Mouse (Mus musculus) embryonic stem cell, embryonic (primary cell): ENCODE measurements around the gene Uba5.

Experiments
- CTCF ChIA-PET, 4 experiments: fragments of 300-600 bp in 2 of 4; fragments of 350-600 bp in 2 of 4; sonication (Branson Sonifier 250); formaldehyde crosslinking; loops; one replicate each; lab custom pipeline; 2022; ENCODE audit warnings: inconsistent platforms in 2 of 4; lab: Charles Lee
- POLR2A ChIA-PET, 4 experiments: fragments of 300-600 bp in 2 of 4; fragments of 350-600 bp in 2 of 4; sonication (Branson Sonifier 250); formaldehyde crosslinking; loops; one replicate each; lab custom pipeline; 2022; ENCODE audit warnings: antibody characterized with exemption in 4 of 4, inconsistent platforms in 1 of 4; lab: Charles Lee

Gene Uba5

DNA sequence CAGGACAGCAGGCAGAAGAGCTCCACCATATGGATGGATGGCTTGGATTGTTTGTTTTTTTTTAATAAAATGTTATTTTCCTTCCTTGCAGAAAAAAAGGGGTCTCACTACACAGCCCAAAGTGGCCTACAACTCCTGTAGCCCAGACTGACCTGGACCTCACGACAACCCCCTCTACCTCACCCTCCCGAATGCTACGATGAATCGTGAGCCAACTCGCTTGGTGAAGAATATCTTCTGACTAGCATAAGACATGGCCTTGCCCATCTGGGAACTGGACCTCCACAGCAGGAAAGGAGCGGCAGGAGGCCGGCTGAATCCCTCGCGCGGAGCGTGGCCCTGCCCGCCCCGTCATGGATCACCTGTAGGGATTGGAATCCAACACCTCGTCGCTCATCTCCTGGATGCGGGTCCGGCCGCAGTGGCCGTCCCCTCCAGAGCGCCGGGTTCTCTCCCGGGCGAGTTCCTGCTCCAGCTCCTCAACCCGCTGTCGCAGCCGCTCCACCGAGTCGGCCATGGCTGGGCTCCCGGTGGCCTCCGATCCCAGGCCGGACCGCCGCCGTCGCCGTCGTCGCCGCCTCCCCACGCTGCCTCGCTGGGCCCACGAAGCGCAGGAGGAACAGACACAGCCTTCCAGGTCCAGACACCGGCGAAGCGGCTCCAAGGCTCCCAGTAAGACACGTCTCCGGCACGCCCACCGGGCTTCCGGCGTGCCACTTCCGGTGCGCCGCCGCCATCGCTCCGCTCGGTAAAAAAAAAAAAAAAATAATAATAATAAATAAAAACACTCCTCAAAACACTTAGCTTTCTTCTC, at the start of gene Uba5:
Gene Uba5 (minus strand): TSS at position 705 of the 814 bp plus-strand sequence.
- CTCF ChIA-PET: interaction anchor here in 2 of 4 experiments (0.7 to 1.4 kb wide), 2 partner anchors 60 to 114 kb away, joined by 3 read pairs; no protein-coding TSS in a partner anchor
- POLR2A ChIA-PET: interaction anchor here (0.6 to 1.7 kb wide), 9 partner anchors 21 to 77 kb away, joined by 3 to 7 read pairs (median 3); partner anchors contain the start of gene Nphp3 (in 1 of the 4)

DNA sequence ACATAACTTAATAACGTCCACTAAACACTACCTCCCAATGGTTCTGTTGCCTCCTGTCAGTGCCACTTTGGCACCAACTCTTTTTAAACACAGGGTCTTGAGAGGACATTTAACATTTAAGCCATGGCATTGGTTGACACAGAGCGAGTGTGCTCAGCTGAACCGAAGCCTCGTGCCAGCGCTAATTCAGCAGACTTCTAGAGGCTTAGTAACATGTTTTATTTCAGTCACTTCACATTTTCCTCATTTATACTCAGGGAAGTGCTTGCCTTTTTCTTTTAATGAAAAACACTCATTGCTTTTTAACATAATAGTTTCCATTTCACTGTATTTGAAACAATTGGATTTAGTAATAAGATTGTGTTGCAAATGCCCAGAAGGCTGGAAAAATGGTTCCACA, 46.2 kb upstream of the Uba5 start:
- CTCF ChIA-PET: no interaction called here
- POLR2A ChIA-PET: interaction anchor here in 1 of 4 experiments (1.1 kb wide), 2 partner anchors 10 to 21 kb away, joined by 3 read pairs; no protein-coding TSS in a partner anchor

DNA sequence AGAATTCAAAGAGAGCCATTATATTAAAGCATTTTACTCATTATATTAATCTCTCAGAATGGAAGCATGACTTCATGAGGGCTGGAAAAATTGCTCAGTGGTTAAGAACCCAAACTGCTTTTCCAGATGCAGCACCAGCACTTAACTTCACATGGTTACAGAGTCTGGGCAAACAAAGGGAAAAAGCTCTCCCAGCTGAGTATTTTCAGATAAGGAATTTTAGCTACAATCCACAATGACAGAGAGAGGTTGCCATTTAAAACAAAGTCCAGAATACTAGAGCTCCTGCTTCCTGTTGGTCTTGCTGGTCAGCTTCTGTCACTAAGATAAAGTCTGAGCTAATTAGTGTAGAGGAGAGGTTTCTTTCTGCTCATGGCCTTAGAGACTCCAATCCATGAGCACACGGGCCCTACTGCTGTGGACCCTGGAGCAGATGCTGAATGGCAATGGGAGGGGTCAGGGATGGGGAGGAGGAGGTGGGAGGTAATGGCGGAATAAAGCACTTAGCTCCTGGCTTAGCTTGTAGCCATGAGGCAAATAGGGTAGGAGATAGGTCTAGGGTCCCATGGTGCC, 45.7 kb upstream of the Uba5 start:
- CTCF ChIA-PET: no interaction called here
- POLR2A ChIA-PET: interaction anchor here in 1 of 4 experiments (1.1 kb wide), 2 partner anchors 9 to 21 kb away, joined by 3 read pairs; no protein-coding TSS in a partner anchor

DNA sequence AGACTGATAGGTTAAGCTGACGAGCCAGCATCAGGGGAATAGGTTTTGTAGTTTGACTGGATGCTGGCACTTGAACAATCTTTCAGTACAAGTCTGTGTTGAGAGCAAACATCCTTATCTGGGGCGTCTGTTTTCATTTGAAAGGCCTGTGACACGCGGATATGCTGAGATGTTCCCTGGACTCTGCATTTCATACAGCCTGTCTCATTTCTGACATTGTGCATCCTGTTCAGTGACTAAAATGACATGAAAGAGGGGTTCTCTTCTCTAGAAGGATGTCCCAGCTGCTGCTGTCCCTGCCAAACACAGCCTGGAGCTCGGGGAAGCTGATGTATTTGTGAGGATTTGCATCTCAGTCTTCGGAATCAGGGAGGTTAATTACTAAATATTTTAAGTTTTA, 44.5 kb upstream of the Uba5 start:
- CTCF ChIA-PET: interaction anchor here in 1 of 4 experiments (0.6 kb wide), 1 partner anchor 62 kb away, joined by 3 read pairs; no protein-coding TSS in a partner anchor

DNA sequence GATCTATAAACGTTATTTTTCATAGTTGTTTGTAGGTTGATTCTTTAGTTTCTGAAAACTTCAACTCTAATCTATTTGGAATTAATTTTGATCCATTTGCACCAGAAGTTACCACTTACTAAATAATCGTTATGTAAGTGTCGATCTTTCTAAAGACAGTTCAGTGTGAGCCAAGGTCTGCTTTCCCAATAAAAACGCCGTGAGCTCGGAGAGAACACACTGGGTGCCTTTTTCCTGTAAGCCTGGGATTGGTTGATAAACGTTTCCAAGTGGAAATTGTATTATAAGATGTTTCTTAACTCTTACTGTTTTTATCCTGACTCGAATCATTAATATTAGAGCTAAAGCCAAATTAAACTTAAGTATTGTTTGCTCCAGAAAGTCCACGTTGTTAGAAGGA, 44.0 kb upstream of the Uba5 start:
- CTCF ChIA-PET: interaction anchor here in 1 of 4 experiments (0.6 kb wide), 1 partner anchor 62 kb away, joined by 3 read pairs; no protein-coding TSS in a partner anchor
- POLR2A ChIA-PET: interaction anchor here in 1 of 4 experiments (0.6 kb wide), 1 partner anchor 198 kb away, joined by 3 read pairs; no protein-coding TSS in a partner anchor

More for the DNA sequence above, 44.5 kb upstream of the Uba5 start:
- POLR2A ChIA-PET: interaction anchor here in 1 of 4 experiments (0.5 kb wide), 1 partner anchor 39 kb away, joined by 3 read pairs; no protein-coding TSS in a partner anchor

DNA sequence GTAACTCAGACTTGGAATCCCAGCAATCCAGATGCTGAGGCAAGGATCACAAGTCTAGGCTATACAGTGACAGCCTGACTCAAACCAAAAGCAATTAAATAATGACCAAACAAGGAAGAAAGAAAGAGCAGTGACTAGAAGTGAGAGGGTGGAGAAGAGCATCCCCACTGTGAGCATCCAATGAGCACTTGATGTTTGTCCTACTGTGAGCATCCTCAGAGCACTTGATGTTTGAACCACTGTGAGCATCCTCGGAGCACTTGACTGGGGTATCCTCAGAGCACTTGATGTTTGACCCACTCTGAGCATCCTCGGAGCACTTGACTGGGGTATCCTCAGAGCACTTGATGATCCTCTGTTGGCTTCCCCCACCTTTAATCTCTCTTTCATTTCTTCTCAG, 42.1 kb upstream of the Uba5 start:
- ChIA-PET POLR2A (interaction anchor here in 2 of 4 experiments (0.7 to 11.1 kb wide), 3 partner anchors 14 to 19 kb away, joined by 3 to 53 read pairs (median 3); no protein-coding TSS in a partner anchor), CTCF (no interaction called here)

DNA sequence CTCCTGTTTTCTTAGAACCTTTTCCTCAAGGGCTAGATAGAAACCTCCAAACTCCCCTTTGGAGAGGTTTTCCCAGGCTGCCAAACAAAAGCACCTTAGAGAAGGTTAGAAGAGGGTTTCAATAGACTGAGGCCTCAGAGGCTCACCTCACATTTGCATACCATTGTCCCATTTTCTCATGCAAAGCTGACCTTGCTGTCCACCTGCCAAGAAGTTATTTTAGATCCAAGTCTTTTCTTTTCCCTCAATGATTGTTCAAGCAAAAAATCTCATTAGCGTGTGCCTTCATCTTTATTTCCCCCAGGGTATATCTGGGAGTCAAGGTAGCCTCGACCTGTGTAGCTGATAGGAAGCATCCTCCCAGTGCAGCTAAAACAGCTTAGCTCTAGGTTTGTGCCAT, 40.0 kb upstream of the Uba5 start:
- POLR2A ChIA-PET: interaction anchor here in 3 of 4 experiments (0.6 to 11.1 kb wide), 11 partner anchors 15 to 599 kb away, joined by 3 to 53 read pairs (median 4); no protein-coding TSS in a partner anchor
- CTCF ChIA-PET: interaction anchor here in 3 of 4 experiments (0.5 to 0.7 kb wide), 4 partner anchors 18 to 106 kb away, joined by 3 to 4 read pairs (median 4); no protein-coding TSS in a partner anchor

DNA sequence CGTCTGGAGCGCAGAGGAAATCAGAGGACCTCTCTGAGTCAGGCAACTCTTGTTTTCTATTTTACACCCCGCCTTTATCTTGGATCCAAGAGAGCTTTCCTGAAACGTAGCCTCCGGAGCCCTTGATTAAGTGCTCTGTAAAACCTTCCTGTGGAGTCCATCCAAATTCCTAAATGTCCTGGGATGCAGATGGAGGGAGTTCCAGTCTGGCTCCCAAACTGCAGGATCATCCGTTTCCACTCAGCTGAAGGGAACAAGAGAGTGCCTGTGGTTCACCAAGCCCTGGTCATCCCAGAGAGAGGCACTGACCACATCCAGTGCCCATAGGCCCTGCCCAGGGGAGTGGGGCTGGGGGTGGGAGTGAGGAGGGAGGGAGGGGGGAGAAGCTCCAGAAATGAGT, 39.4 kb upstream of the Uba5 start:
- ChIA-PET POLR2A (interaction anchor here in 3 of 4 experiments (0.6 to 11.1 kb wide), 7 partner anchors 14 to 350 kb away, joined by 3 to 53 read pairs (median 6); no protein-coding TSS in a partner anchor), CTCF (interaction anchor here in 1 of 4 experiments (1.1 kb wide), 1 partner anchor 68 kb away, joined by 3 read pairs; no protein-coding TSS in a partner anchor)

DNA sequence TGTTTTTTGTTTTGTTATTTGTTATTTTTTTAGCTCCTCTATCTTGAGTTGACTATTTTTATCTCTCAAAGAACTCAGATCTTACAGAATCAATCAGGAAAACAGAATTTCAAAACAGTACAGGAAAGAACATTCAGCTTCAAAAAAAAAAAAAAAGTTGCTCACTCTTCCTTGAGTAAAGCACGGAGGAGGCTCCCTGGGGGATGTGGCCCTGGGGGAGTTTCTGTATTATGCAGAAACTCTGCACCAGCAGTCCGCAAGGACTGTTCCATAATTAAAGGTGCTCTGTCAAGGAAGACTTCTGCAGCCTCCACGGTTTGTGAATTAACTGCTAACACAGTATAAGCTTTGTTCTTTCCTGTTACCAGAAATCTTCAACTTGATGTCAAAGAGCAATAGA, 38.5 kb upstream of the Uba5 start:
- ChIA-PET CTCF (interaction anchor here in 2 of 4 experiments (0.6 to 1.1 kb wide), 2 partner anchors 39 to 67 kb away, joined by 3 read pairs; no protein-coding TSS in a partner anchor), POLR2A (interaction anchor here in 3 of 4 experiments (0.7 to 11.1 kb wide), 5 partner anchors 12 to 25 kb away, joined by 3 to 53 read pairs (median 7); no protein-coding TSS in a partner anchor)

DNA sequence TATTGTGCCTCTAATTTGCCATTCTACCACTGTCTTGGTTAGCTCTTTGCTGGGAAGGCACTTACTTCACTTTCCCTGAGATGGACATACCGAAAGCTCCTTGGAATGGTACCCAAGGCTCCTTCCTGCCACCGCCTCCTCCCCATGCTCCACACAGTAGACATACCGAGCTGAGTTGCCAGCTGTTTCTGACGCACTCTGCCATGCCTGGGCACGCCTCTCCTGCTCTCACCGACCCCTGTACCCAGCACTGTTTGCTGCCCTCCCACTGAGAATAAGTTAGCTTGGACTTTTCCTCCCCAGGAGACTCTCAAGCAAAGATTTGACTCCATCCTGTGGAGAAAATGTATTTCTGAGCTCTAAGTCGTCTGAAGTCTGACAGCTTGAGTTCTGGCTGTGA, 37.9 kb upstream of the Uba5 start:
- ChIA-PET CTCF (interaction anchor here in 1 of 4 experiments (0.5 to 0.6 kb wide), 2 partner anchors 39 to 76 kb away, joined by 3 read pairs; no protein-coding TSS in a partner anchor), POLR2A (interaction anchor here (0.5 to 11.1 kb wide), 5 partner anchors 11 to 177 kb away, joined by 3 to 53 read pairs (median 3); no protein-coding TSS in a partner anchor)

DNA sequence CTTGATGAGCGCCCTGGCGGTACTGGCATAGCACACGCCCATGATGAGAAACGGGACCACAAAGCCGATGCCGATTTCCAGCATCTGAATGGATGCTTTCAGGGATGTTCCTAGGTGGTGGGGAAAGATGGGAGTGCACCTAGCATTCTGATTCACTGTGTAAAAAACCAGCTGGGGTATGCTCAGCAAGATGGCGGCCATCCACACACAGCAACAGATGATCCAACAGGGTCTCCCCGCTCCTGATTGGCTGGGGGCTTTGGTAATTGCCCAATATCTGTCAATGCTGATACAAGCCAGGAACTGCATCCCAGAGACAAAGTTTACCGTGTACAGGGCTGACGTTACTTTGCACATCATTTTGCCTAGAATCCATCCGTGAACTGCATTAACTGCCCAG, 36.1 kb upstream of the Uba5 start:
- ChIA-PET CTCF (interaction anchor here in 2 of 4 experiments (0.6 to 2.3 kb wide), 4 partner anchors 23 to 1729 kb away, joined by 3 to 6 read pairs (median 4); no protein-coding TSS in a partner anchor), POLR2A (interaction anchor here in 3 of 4 experiments (0.5 to 11.1 kb wide), 10 partner anchors 10 to 42 kb away, joined by 3 to 53 read pairs (median 4); no protein-coding TSS in a partner anchor)

DNA sequence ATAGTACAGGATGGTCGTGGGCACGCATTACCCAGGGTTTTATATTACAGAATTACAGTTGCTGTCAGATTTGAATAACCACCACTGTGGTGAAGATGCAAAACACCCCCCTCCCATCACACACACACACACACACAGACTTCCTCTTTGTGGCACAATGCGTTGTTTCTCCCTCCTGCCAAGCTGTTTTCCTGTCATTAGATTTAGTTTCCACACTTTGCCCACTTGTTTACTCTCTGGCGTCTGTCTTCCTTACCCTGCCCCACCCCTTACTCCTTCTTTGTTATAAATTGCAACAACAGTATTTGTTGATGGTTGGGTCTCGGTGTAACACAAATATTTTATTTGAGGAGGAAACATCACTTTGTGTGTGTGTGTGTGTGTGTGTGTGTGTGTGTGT, 35.3 kb upstream of the Uba5 start:
- ChIA-PET POLR2A (interaction anchor here in 2 of 4 experiments (1.7 to 11.1 kb wide), 3 partner anchors 10 to 43 kb away, joined by 4 to 53 read pairs (median 8); no protein-coding TSS in a partner anchor), CTCF (interaction anchor here in 1 of 4 experiments (2.3 kb wide), 1 partner anchor 24 kb away, joined by 6 read pairs; no protein-coding TSS in a partner anchor)

DNA sequence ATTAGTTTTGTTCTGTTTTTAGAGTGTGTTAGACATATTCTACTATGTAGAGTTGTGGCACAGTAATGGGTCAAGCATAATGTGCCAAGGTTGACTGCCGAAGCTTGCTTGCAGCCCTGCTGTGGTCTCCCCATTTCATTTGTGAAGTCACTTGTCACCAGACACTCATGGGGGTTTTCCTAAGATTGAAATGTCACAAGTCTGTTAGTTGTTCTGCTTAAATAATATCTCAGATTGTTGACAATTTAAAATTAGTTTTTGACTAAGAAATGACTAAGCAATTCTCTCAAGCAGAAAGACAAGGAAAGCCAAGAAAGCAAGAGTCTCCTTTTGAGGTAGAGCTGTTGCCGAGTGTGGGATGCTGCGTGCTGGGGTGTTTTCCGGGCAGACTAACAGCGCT, 30.0 kb upstream of the Uba5 start:
- ChIA-PET CTCF (interaction anchor here in 1 of 4 experiments (0.9 kb wide), 1 partner anchor 16 kb away, joined by 3 read pairs; no protein-coding TSS in a partner anchor), POLR2A (interaction anchor here in 1 of 4 experiments (0.7 kb wide), 1 partner anchor 8 kb away, joined by 3 read pairs; no protein-coding TSS in a partner anchor)

DNA sequence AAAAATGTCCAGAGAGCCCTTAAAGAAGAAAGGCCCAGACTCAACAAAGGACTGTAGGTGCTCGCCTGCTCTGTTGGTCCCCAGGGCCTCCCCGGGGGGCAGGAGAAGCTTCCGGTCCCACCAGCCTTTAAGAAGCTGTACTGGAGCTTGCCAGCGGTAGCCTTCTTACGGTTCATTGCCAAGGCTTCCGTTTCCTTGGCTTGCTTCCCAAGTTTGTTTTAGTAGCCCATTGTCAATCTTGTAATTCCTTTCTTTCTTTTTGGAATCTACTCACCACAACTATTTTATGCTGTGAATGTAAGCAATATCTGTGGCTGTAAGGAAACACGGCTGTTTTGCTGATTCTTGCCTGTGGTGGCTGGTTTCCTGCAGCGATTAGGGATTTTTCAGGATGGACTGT, 25.6 kb upstream of the Uba5 start:
- ChIA-PET CTCF (interaction anchor here in 2 of 4 experiments (0.6 to 1.7 kb wide), 4 partner anchors 13 to 56 kb away, joined by 3 to 5 read pairs (median 4); no protein-coding TSS in a partner anchor), POLR2A (interaction anchor here in 3 of 4 experiments (1.0 to 8.9 kb wide), 10 partner anchors 11 to 187 kb away, joined by 3 to 53 read pairs (median 6); partner anchors contain the start of genes Acad11 (in 1 of the 3), Nphp3 (in 1 of the 3) and Uba5 (in 1 of the 3))

DNA sequence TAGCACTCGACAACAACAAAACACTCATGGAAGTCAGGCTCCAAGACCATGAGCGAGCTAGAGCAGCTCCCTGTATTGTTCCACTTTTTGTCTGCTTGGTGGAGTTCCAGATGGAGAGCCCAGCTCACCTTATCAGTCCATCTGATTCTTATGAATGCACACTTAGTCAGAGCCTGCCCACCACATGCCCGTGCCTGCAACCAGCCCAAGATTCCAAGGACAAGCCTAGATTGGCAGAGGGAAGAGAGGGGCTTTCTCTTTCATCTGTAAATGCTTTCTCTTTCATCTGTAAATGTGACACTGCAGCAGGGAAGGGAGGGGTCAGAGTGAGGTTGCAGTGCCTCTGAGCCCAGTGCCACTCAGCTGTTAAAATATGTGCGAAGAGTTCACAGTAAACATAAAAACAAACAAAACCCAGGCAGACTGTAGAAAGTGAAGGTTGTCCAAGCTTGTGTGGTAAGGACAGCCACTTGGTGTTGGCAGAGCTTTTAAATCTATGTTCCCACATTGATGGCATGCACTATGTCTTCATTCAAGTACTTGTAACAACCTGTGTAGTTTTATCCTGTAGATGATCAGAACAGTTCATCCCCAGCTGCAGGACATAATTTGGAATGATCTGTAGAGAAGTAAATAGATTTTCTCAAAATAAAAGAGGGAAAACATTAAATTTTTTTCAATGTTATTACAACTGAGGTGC, 22.9 kb upstream of the Uba5 start:
- ChIA-PET POLR2A (interaction anchor here in 3 of 4 experiments (0.6 to 8.9 kb wide), 7 partner anchors 13 to 67 kb away, joined by 3 to 53 read pairs (median 3); partner anchors contain the start of genes Acad11 (in 1 of the 3) and Uba5 (in 1 of the 3)), CTCF (interaction anchor here in 2 of 4 experiments (1.1 to 1.5 kb wide), 2 partner anchors 10 kb away, joined by 4 read pairs; no protein-coding TSS in a partner anchor)

DNA sequence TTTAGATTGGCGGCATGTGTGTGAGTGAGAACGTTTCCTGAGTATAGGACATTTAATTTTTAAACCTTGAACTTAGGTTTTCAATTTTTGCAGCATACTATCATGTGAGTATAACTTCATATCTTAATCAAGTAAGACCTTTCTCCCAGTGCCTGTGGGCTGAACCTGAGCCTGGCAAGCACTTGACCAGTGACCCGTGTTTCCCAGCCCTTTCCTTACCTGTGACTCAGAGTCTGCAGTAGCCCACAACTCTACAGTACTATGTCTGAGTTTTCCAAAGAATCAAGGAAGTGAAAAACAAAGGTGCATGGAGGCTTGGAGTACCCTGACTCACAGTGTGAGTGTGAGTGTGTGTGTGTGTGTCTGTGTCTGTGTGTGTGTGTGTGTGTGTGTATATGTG, 17.1 kb upstream of the Uba5 start:
- ChIA-PET POLR2A (no interaction called here), CTCF (interaction anchor here in 1 of 4 experiments (0.7 kb wide), 1 partner anchor 15 kb away, joined by 6 read pairs; no protein-coding TSS in a partner anchor)
